Mouse (Mus musculus) ZHBTc4 (cell line): ENCODE data around the gene Amn.

ENCODE experiments used
- DNase-seq: peaks from one replicate; pipeline ENCODE4 v3.0.0-alpha.2; 2011; ENCODE audit warnings: low read depth, low spot score

The Amn gene

DNA sequence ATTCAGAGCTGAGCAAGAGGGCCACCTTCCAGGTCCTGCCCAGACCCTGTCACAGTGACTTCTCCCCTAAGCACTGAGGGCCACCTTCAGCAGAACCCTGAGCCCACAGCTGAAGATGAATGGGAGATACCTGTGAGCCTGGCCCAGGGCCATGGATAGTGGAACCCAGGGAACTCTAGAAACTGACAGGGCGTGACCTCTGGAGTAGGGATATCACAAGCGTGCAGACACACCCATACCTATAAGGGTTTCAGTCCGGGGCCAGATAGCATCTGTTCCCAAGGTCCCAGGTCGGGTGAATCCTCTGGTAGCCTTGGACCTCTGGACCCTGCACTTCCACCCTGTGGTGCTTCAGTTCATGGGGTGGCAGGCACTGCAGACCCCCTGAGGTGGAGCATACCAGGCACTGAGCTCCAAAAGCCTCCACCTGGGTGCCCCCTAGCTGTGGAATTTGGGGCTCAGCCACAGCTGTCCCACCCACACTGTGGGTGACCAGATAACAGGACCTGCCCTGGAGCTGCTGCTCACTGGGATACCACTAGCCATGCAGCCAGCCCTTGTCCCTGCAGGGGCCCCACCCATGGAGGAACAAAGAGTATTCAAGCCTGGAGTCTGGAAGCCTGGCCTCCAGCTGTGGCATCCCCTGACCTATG, 3.1 kb upstream of the Amn start:
- no peak for DNase-seq

DNA sequence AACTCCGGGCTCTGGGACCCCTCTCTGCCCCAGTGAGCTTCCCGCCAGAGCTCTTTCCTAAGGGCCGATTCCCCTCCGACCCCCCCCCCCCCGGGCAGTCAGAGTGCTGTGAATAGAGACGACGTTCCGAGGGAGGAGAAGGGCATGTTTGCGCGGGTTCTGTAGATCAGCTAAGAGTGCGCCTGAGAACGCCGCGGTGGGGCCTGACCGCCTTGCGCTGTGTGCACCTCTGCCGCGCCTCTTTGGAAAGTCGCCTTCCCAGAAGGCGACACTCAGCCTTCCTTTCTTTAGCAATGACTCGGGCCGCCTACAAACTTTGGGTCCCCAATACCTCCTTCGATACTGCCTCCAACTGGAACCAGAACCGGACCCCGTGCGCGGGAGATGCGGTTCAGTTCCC, 511 bp downstream of the Amn start:
- DNase-seq, result peak; percentile 52

DNA sequence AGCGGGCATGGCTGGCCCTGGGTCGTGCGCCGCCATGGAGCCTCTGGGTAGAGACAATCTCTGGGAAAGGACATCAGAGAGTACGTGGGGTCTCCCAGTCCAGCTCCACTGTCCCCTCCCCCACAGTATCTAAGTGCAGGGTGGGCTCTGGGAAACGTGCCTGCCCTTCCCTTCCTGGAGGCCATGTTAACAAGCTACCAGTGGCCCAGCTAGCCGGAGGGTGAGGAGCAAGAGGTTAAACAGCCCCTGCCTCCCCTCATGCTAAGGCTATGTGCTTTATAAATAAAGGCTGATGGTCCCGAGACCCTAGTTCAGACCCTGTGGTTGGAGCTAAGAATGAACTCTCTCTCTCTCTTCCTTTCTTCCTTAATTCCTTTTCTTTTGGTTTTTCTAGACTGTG, 1.1 kb downstream of the Amn start:
- peak; percentile 27 for DNase-seq

DNA sequence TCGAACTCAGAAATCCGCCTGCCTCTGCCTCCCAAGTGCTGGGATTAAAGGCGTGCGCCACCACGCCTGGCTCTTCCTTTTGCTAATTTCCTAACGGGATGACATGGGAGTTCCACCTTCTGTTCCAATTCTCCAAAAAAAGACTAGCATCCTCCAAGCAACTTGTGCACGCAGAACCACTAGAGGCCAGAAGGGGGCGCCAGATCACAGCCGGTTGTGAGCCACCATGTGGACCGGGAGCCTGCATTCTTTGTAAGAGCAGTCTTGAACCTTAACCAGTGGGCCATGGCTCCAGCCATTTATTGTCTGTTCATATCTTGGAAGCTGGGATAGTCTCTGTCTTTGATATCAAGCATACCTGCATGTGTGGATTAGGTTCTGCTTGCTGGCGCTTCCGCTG, 1.5 kb downstream of the Amn start:
- peak; percentile 95 for DNase-seq

DNA sequence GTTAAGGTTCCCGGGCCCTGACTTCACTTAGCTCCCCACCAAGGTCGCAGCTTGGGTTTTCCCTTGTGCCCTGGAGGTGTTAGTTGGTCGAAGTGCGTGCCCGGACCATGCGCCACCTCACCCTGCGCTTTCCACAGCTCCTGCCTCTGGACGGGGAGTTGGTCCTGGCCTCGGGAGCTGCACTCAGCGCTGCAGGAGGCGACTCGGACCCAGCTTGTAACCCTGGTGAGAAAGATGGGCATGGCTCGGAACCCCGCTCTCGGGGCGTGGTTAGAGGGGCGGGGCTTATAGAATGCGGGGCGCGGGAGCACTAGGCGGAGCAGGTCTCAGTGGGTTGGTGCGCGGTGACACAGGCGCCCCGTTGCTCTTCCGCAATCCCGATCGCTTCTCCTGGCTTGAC, 3.1 kb downstream of the Amn start:
- peak; percentile 39 for DNase-seq

DNA sequence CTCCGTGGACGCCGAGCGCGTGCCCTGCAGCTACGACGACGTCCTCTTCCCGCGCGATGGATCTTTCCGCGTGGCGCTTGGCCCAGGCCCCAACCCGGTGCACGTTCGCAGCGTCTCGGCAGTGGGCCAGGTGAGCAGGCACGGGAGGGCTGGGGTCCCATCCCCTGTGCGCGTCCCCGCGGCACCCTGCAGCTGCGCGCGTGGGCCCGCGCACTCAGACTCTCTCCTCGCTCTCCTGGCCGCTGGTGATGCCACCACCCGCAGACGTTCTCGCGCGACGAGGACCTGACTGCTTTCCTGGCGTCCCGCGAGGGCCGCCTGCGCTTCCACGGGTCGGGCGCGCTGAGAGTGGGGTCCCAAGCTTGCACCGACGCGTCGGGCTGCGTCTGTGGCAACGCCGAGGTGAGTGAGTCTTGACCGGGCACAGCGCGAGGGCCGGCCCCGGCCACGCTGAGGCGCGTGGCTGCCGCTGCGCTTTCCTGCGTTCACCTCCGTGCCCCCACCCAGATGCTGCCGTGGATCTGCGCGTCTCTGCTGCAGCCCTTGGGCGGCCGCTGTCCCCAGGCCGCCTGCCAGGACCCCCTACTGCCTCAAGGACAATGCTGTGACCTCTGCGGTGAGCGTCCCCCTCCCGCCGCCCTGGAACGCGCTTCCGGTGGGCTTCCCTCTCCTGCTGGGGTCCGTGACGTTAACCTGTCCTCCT, 3.7 kb downstream of the Amn start:
- DNase-seq, result peak; percentile 40

DNA sequence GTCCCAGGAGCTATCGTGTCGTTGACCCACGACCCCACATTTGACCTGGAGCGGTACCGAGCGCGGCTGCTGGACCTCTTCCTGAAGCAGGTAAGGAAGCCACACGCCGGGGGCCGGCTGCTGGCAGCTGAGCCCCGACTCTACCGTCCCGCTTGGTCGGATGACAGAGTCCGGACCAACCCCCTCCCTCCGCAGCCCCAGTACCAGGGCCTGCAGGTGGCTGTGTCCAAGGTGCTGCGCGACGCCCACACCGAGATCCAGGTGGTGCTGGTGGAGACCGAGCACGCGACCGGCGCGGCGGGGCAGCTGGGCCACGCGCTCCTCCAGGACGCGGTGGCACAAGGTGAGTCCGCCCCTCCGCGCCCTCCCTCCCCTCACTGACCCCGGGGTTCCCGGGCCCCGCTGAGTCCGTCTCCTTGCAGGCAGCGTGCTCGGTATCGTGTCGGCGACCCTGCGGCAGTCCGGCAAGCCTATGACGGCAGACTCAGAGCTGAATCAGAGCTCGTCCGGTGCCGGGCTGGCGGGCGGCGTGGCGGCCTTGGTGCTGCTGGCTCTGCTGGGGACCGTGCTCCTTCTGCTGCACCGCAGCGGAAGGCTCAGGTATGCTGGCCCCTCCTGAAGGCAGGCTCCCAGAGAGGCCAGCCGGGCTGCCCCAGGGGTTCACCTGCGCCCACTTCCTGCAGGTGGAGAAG, 4.4 kb downstream of the Amn start:
- peak; percentile 61 for DNase-seq

DNA sequence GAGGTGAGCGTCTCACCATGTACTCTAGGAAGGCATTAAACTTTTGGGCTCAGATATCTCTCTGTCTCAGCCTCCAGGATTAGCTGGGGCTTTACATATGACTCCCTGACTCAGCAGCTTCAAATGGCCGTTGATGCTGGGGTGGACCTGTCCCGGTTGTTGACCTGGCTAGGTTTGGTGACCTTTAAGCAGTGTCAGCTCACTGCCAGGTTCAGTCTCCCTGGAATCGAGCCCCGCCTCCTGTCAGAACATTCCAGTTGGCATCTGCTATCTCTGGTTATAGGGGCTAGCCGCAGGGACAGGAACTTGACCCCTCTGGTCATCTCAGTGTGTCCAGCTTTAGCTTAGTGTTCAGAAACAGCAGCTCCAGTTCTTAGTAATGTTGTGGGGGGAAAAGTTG, 5.5 kb downstream of the Amn start:
- DNase-seq, result no peak

DNA sequence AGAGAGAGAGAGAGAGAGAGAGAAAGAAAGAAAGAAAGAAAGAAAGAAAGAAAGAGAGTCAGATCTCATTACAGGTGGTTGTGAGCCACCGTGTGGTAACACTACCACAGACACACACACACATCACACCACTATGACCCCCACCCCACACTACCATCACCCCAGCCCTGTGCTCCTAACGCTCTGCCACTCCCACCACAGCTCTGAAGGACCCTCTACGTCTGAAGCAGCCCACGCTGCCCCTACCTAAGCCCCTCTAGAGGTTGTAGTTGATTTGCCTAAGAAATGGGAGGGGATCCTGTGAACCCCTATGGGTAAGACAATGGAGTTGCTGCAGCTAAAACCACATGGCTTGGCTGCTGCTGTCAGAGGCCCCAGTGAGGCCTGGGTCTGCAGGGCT, 12.7 kb downstream of the Amn start:
- no peak for DNase-seq

DNA sequence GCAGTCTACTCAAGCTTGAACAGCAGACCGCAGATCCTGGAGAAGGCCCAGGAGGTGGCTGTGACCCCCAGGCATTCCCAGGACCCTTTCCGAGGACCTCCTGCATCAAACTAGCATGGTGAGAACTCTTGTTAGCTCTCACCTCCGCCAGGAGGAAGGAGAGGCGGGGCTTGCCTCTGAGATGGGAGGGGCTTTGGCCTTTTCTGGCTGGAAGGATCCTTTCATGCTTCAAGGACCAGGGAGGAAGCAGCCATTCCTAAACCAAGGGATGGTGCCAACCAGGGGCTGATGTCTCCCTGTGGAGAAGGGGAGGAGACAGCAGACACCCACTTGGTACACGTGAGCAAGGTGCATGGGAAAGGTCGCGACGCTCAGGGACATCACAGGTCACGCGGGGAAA, 13.6 kb downstream of the Amn start:
- DNase-seq, result peak; percentile 76

DNA sequence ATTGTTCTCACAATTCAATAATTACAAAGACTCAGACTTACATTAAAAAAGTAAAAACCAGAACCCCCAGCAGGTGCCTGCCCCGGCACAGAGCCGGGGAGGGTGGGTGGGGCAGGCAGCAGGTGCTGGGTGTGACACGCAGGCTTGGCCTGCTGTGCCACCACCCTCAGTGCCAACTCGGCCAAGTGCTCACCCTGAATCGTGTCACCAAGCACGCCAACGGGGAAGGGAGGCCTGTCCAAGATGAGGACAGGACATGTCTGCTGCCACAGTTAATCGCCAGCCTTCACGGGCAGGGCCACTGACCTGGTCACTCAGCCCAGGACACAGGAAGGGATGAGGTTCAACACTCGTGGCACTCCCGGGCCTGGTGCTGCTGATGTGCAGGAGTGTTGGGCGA, 22.1 kb downstream of the Amn start:
- DNase-seq, result no peak

DNA sequence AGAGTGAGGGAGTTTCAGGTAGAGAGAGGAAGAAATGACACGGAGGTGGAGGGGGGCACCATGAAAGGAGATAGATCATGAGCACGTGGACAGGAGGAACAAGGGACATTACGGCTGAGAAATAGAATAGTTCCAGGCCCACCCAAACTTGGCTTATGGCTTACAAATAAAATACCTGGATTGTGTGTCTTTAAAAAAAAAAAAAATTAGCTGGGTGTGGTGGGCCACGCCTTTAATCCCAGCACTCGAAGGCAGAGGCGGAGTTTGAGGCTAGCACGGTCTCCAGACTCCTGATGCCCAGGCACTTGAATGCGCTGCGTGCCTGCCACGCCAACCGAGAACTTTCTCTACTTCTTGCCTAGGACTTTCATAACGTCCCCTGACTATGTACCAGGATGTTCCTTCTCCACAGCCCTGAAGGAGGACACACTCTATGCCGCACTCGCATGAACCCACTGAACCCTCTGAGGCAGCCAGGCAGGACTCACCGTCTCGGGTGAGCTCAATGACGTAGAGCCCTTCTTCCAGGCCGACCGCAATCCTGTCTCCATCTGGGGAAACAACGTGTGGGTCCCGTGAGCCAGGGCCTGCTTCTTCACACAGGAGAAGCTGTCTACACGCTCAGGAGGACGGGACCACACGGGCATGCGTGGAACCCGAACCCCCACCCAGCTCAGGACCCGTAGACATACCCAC, 30.6 kb downstream of the Amn start:
- no peak for DNase-seq

DNA sequence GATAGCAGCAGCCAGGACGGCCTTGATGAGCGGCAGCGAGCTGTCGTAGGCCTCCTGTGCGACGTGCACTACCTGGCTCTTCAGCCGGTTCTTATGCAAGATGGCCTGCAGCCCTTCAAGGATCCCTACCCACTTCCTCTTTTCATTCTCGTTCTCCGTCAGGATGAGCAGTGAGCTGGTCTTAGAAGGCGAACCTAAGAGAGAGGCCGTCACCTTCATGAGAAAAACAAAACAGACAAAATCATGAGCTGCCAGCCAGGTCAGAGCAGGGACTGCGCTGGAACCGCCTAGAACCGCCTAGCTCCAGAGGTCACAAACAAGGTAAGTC, 31.1 kb downstream of the Amn start:
- DNase-seq, result peak; percentile 35

DNA sequence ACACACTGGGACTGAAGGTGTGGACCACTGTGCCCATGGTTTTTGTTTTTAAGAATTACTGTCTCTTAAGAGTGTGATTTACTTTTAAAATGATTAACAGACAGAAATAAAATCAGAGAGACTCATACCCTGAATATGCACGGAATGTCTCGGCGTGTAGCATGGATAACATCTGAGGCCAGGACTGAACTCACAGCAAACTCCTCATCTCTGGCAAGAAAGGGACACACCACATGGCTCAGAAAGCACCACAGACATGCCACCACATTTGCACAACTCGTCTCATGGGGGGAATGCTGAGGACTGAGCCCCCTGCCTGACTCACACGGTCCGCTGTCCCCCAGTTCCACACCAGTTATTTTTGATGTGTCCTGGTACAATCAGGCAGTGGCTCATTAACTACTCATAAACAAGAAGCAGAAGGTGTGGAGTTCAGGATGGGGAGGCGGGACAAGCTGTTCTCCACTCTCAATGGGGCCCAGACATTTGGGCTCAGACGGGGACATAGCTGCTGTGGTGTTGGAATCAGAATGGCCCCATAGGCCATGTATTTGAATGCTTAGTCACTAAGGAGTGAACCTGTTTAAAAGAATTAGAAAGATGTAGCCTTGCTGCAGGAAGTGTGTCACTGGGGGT, 32.9 kb downstream of the Amn start:
- DNase-seq, result no peak

DNA sequence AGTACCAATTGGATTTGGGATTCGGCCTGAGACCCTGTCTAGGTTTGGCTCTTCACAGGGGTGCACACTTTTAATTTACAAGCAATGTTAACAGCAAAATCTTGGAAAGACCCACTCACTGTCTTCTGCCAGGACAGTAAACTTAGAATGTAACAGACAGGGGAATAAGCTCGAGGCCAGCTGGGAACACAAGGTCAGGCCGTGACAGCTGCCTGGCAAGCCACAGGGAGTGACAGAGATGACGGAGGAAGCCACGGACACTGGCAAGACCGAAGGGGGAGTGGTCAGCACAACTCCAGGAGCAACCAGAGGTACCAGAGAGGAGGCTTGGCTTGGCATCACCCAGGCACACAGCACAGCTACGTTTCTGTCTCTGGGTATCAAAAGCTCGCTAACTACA, 35.9 kb downstream of the Amn start:
- DNase-seq, result no peak

DNA sequence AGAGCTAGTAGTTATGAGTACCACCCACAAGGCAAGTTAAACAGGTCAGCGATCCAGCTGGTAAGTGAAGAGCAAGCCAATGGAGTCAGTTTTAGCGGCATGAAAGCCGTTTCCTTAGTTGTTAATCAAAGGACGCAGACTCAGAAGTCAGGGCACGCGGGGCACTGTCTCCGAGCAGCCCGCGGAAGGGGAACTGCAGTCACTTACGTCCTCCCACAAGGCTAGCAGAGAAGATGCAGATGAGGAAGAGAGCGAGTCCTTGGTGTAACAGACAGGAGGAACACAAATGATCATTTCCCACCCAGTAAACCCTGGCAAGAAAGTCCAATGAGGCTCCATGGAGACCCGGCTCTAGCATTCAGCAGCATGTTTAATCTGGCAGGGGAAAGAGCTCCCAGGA, 38.4 kb downstream of the Amn start:
- DNase-seq, result no peak

DNA sequence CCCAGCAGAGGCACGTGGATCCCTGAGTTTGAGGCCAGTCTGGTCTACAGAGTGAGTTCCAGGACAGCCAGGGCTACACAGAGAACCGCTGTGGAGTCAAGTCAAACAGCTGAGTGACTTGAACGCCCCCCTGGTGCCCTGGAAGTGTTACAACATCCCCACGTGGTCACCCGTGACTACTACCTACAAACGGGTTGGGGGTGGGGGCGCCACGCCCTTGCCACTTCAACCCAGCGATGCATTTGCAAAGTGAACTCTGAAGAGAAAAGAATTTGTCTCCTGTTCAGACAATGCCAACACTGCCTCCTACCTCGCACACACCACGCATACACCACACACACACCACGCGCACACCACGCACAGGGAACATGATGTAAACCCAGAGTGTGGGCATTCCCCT, 39.0 kb downstream of the Amn start:
- peak; percentile 71 for DNase-seq

DNA sequence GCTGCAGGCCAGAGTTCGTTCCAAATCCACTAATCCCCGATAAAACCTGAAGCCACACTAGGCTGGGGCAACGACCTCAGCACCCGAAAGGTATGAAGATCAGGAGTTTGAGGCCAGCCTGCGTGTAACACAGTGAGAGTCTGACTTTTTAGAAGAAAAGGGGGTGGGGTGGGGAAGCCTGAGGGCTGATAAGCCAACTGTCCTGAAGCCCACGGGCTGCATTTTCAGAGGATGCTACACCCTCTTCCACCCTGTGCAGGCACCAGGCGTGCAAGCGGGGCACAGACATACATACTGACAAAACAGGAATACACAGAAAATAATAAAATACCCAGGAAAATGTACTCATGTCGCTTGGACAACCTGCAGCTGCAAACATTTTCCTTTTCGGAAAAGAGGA, 40.9 kb downstream of the Amn start:
- no peak for DNase-seq

DNA sequence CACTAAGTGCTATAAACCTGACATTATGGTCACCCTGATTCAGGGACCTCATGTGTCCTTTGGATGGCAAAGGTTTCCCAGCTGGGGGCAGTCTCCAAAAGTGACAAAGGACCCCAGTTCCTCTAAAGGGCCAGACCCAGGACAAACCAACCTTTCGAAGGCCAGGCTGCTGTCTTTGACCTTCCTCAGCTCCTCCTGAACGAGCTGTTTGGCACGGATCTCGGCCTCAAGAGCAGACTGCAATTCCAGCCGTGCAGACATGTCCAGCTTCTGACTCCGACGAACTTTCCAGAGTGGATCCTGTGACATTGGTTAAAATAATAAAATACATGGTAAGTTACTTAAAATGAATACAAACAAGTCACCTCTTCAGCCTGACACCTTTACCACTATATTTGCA, 43.4 kb downstream of the Amn start:
- DNase-seq, result no peak

DNA sequence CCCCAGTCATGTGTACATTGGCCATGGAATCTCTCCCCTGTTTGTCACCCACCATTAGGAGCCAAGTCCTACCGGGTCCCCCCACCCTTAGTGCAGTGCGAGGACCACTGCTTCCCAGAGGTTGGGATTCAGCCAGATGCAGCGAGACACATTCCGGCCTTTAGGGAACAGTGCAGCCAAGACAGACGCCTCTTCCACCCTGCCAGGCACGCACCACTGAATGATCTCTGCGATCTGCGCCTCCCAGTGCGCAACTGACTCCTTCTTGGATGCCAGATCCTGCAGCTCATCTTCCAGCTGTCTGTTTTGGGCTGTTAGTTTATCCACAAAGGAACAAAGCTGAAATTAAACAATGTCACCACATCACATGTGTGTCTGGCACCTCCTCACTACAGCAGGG, 46.8 kb downstream of the Amn start:
- DNase-seq, result no peak

DNA sequence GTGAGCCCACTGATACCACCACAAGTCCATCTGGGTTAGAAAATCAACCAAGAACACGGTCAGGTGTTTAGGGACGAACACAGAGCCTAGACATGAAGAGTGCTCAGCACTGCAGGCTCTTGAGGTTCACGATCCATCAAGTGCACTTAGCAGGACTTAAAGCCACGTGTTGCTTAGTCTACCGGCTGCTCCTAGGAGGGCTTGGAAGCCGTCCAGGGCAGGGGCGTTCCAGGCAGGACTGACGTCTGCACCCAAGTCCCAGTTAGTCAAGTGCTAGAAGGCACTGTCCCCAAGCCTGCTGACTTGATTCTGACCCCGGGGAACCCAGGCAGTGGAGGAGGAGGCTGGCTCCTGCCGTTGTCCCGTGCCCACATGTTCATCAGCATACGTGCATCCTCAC, 49.7 kb downstream of the Amn start:
- no peak for DNase-seq

DNA sequence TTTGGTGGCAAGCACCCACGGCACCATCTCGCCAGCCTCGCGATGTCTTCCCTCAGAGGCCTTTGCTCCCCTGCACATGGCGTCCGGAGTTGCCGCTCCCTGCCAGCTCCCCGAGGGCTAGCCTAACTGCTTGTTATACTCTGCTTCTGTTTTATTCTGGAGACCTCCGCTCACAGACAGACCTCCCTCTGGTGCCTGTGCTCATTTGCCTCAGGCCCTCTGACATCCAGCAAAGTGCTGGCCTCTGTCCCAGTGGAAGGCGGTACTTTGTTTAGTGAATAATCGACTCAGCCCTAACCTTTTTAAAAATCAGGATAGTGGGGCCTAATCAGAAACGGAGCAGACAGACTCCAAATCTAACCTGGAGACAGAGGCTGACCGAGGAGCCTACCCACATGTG, 50.9 kb downstream of the Amn start:
- no peak for DNase-seq
